Mouse (Mus musculus): Measurements from ENCODE around the gene Arhgap35.
"Not testable (repeated sequence)": the region's sequence is repeated elsewhere in the genome, so short reads cannot be mapped to it uniquely, and the experiment has no call there.

Arhgap35 gene

GRCm38 (mm10) chr7:16614888-16615715 is at the start of gene Arhgap35:
Arhgap35 (minus strand) TSS chr7:16614993.
- DNase-seq (ENCODE audit: low spot score), result peak; percentile 96

DNA sequence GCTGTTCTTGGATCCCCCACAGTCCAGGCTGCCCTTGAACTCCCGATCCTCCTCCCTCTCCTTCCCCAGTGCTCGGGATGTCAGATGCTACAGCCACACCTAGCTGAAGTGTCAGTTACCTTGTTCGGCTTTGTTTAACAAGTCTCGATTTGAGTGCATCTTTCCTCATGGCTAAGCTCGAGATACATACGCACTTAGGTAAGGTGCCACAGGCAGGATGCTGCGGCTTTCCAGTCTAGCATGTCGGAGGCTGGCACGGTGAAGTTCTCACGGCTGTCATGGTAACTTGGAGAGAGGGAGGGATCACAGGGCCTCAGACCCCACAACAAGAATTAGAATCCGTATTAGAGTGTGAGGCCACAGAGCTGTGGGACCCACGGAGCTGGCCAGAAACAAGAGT is 29.5 kb upstream of the Arhgap35 start:
- DNase-seq (ENCODE audit: low spot score), result no peak

GRCm38 (mm10) chr7:16643106-16643505 is 28.3 kb upstream of the Arhgap35 start:
- not testable (repeated sequence) for DNase-seq (ENCODE audit: low spot score)

- DNase-seq (ENCODE audit: low spot score), result no peak
These were observed 24.2 kb upstream of the Arhgap35 start for GRCm38 (mm10) chr7:16639028-16639427.

GRCm38 (mm10) chr7:16635116-16635515 is 20.3 kb upstream of the Arhgap35 start:
- DNase-seq (ENCODE audit: low spot score), result no peak

DNA sequence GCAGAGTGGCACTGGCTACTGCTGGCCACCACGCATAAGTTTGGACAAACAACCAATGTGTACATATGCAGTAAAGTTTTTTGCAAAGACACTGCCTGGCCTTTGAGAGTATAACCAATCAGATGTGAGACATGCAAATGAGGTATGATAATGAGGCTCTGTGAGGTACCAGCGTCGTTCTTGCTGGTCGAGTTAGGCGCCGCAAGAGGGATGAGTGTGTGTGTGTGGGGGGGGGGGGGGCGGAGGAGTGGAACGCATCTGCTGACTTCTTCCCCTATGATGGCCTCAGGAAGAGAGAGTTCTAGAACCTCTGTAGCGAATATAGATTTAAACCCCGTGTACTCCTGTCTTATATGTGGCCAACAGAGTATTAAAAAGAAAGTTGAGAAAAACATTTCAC is 19.1 kb upstream of the Arhgap35 start:
- not testable (repeated sequence) for DNase-seq (ENCODE audit: low spot score)

DNA sequence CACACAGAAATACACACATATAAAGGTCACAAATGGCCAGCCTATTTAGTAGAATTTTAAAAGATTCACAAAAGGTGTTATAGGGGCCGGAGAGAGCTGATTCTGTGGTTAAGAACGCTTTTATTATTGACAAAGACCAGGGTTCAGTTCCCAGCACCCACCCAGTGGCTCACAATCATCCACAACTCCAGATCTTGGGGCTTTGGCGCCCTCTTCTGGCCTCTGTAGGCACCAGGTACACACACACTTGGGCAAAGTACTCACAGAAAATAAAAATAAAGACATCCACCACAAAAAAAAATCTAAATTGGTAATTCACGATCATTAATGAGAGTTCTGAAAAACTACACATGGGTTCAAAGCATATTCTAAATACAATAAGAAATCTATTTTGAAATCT is 17.1 kb upstream of the Arhgap35 start:
- no peak for DNase-seq (ENCODE audit: low spot score)

- DNase-seq (ENCODE audit: low spot score), result no peak
These were observed 16.2 kb upstream of the Arhgap35 start for GRCm38 (mm10) chr7:16631025-16631424.

- no peak for DNase-seq (ENCODE audit: low spot score)
These were observed 15.0 kb upstream of the Arhgap35 start for GRCm38 (mm10) chr7:16629598-16630296.

DNA sequence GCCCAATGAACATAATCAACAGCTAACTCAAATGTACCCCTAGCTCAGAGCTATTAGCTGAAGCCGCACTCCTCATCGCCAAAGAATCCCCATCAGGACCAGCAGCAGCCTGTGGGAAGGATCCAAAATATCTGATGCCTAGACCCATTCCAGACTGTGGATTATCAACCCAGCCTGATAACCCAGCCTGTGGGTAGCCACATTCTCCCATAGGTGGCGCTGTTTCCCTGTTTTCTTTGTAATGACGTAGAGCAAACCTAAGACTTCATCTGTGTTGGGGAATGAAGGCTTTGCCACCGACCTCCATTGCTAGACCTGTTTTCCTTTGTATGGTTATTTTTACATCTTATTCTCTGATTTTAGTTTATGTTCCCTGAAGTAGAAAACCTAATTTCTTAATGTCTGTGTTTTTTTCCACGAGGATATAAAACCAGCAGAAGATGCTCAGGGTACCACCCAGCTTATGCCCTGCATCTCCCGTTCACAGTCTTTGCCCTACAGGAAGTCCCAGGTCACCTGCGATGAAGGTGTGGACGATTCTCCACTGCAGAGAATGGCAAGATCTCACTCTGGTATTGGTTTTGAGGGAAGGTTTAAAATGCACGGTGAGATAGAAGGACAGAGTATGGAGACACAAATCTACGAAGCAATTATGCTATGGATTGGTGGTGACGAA is 13.4 kb upstream of the Arhgap35 start:
- no peak for DNase-seq (ENCODE audit: low spot score)

- no peak for DNase-seq (ENCODE audit: low spot score)
These were observed 8.9 kb upstream of the Arhgap35 start for GRCm38 (mm10) chr7:16623687-16624086.

- no peak for DNase-seq (ENCODE audit: low spot score)
These were observed 8.3 kb upstream of the Arhgap35 start for GRCm38 (mm10) chr7:16623131-16623530.

DNA sequence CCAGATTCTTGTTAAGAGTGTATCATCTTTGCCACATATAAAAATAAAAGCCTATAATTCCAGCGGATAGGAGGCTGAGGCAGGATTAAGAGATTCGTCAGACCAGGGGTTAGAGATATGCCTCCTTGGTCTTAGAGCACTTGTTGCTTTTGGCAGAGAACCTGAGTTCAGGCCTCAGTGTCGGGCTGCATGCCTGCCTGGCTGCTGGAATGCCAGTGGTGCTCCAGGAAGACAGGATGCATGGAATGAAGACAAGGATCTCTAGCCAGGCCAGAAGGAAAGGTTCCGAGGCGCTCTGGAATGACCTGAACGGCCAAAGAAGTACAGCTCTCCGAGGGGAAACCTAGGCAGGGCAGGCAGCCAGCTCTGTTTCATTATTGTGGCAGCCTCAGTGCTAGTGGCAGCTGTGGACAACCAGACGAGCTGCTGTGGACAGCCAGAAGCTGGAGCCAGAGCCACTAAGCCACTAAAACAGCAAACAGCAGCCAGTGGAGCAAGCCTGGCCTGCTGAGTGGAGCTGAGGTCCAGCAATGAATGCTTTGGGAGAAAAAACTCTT is 6.4 kb upstream of the Arhgap35 start:
- no peak for DNase-seq (ENCODE audit: low spot score)

DNA sequence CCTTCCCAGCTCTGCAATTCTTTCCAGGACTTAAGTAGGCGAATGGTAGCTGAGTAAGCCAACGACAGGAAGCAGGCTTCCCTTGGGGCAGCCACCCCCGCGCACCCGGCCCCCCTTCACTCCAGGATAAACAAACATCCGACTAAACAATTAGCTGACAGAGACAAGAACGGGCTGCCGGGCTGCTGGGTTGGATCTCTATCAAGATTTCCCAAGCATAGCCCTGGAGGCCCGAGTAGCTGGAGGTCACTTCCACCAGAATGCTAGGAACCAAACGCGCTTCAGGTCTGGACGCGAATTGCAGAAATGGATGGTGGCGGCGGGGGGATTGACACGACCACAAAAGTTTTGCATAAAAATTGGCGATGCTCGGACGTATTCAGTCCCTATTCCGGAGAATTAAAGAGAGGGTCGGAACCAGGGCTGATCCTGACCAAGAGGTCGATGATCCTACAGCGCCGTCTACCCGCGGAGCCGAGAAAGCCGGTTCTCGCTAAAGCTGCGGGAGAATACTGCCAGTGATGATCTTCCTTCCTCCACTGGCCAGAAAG is 3.9 kb upstream of the Arhgap35 start:
- DNase-seq (ENCODE audit: low spot score), result peak; percentile 17

- DNase-seq (ENCODE audit: low spot score), result no peak
These were observed 2.3 kb upstream of the Arhgap35 start for GRCm38 (mm10) chr7:16617045-16617444.

DNA sequence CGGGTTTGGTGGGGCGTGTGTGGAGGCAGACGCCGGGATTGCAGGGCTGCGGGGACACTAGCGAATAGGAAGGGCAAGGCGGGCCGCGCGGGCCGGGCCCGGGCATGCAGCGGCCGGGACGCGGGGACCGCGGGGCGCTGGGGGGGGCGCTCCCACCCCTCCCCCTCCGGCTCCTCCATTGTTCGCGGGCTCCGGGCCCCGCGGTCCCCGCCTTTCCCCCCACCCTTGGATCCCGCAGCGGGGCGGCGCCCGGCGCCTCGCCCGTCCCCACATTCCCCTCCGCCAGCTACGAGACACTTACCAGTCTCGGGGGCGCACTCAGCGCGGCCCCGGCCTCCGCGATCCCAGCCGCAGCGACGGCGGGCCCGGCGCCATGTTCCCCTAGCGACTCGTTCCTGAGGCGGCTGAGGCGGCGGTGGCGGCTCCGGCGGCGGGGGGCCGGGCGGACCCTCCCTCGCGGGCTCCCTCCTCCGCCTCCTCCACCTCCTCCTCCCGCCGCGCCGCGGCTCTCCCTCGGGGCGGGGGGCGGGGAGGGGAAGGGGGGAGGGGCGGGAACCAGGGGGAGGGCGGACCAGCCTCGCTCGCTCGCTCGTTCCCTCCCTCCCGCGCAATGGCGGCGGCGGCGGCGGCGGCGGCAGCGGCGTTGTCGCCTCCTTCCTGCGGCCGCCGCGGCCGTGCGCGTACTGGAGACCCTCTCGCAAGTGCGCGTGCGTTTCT is 464 bp downstream of the Arhgap35 start:
- DNase-seq (ENCODE audit: low spot score), result peak; percentile 24

- no peak for DNase-seq (ENCODE audit: low spot score)
These were observed 1.2 kb downstream of the Arhgap35 start for GRCm38 (mm10) chr7:16613461-16614170.

DNA sequence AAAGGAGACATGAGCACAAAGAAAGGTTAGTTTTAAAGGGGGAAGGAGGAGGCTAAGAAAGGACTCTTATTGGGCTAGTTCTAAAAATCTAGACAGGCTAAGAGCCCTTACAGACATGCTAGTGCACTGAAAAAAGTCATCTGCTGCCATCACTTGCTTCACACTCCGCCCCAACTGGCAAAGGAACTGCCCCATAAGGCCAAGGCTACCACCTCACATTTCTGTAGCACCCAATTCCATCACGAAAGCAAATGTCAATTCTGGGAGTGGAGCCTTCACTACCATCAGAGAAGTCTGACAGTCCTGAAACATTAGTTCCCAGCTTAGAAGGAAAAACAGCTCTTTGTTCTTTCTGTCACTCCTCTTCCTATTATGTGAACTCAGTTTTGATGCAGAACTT is 4.4 kb downstream of the Arhgap35 start:
- no peak for DNase-seq (ENCODE audit: low spot score)

DNA sequence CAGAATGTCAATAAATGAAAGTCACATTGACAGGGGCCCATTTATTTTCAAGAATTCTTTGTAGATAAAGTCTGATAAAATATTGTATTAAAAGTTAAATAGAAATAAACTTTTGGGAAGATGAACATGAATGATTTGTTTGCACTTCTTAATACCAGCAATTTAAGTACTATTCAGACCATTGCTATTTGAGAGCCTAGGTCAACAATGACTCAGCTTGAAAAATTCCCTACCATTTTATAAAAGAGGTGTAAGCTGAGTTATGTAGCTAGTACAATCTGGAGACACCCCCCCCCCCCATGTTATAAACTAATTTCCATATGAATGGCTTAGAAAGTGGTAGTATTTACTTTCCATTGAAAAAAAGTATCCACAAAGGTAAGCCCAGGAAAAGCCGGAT is 5.8 kb downstream of the Arhgap35 start:
- DNase-seq (ENCODE audit: low spot score), result no peak

DNA sequence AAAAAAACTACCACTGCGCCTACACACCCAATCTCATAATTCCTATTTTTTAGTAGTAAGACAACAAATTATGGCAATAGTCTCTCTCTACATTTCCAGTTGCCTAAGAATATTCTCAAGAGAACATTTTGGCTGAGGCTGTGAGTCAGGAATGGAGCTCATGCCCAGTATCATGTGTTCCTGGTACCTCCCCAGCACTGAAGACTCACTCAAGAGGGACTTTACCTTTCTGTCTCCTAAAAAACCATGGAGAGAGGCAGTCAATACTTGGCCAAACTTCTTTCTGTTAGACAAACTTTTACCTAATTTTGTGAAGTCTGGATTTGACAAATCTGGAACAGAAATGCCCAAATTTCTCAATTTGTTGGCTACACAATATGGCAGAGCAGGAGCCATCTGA is 6.7 kb downstream of the Arhgap35 start:
- DNase-seq (ENCODE audit: low spot score), result no peak

DNA sequence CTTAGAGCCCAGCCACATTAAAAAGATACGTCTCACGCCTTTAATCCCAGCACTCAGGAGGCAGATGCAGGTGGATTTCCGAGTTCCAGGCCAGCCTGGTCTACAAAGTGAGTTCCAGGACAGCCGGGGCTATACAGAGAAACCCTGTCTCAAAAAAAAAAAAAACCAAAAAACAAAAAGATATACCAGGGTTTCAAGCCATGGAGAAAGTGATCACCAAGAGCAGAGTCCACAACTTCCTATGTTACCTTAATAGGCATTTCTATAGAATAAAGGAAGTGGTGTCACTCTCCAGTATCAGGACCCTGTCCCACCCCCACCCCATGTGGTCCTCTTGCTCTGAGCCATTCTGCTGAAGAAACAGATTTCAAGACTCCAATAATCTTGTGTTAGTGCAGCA is 8.0 kb downstream of the Arhgap35 start:
- not testable (repeated sequence) for DNase-seq (ENCODE audit: low spot score)
